Mouse (Mus musculus): Measurements from ENCODE around the gene Trpv5.

Trpv5 gene

GRCm38 (mm10) chr6:41680669-41681068 lies at the start of gene Trpv5:
Trpv5 (minus strand) TSS chr6:41680769.
- DNase-seq (ENCODE audit: low read depth, low spot score), result no peak

DNA sequence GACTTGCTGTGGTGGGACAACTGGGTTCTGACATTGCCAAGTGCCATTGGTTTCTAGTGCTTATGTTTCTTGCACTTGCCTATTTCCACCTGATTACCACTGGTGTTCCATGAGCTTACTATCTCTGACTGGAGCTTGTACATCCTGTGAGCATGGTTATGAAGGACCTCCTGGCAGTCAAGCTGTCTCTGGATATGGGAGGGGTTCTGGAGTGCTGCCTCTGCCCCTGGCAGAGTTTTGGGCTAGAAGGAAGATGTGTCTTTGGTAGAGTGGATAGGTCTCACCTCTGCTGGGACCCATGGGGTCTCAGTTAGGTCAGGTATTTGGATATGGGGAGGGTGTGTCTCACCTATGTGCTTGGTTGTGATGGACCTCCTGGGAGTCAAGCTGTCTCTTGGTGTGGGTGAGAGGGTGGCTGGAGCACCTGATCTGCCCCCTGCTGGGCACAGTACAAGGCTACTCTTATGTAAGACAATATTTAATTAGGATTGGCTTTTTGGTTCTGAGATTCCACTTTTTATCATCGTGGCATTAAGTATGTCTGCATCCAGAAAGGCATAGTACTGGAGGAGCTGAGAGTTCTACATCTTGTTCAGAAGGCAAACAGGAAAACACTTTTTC lies 47.5 kb upstream of the Trpv5 start:
- DNase-seq (ENCODE audit: low read depth, low spot score), result no peak

GRCm38 (mm10) chr6:41721430-41721829 lies 40.9 kb upstream of the Trpv5 start:
- DNase-seq (ENCODE audit: low read depth, low spot score), result no peak

DNA sequence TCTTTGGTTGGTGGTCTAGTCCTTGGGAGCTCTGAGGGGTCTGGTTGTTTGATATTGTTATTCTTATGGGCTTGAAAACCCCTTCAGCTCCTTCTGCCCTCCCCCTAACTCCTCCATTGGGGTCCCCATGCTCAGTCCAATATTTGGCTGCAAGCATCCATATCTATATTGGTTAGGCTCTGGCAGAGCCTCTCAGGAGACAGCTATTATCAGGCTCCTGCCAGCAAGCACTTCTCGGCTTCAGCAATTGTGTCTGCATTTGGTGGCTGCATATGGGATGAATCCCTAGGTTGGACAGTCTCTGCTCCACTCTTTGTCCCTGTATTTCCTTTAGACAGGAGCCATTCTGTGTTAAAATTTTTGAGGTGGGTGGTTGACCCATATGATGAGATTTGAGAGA lies 29.7 kb upstream of the Trpv5 start:
- no peak for DNase-seq (ENCODE audit: low read depth, low spot score)

DNA sequence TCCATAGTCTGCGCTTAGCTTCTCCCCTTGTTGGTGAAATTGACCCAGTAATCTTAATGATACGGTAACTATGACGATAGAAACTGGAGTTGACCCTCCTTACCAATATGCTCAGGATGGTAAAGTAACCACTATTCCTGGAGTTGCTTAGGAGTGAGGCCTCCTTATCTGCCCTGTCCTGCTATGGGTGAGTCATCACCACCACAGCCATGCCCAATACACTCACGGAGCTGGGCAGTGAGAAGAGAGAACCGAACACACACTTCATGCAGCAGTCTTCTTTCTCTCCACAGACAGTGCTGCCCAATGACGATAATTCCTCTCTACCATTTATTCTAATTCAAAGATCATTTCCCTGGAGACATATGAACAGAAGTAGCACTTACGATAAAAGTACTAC lies 25.7 kb upstream of the Trpv5 start:
- DNase-seq (ENCODE audit: low read depth, low spot score), result no peak

GRCm38 (mm10) chr6:41704123-41704522 lies 23.6 kb upstream of the Trpv5 start, which contains the start of gene Kel:
Kel (minus strand) TSS chr6:41704339.
- DNase-seq (ENCODE audit: low read depth, low spot score), result no peak

DNA sequence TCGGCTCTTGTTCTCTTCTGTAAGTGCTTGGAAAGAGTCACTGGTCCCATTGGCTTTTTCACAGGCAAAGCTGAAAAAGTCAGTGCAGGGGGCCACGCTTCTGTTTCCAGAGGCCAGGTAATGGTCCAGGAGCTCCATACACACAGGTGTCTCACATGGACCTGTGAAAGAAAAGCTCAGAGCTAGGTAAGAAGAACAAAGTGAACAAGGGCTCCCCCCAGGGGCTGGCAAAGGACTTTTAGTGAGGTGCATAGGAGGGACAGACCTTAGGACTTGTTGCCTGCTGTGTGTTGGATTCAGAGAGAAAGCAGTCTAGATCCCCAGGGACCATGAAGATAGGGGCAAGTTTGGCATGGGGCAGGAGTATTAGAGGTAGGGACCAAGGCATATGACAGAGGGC lies 22.4 kb upstream of the Trpv5 start:
- no peak for DNase-seq (ENCODE audit: low read depth, low spot score)

- no peak for DNase-seq (ENCODE audit: low read depth, low spot score)
These were observed 20.7 kb upstream of the Trpv5 start for GRCm38 (mm10) chr6:41701245-41701644.

GRCm38 (mm10) chr6:41694407-41694806 lies 13.8 kb upstream of the Trpv5 start:
- no peak for DNase-seq (ENCODE audit: low read depth, low spot score)

DNA sequence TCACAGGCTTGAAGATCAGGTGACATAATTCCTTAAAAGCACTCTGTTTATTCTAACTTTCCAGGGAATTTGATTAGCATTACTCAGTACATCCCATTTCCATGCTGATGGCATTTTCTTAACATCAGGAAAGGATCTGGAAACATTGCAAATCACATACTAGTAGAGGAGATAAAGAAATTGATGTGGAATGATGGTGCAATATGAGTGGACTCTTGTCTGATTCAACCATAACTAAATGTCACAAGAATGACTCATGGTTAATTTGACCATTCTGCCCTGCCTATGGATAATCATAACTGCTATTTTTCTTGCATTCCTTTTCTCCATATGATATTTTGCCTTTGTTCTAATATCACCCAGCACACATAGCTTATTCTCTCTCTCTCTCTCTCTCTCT lies 11.6 kb upstream of the Trpv5 start:
- no peak for DNase-seq (ENCODE audit: low read depth, low spot score)

DNA sequence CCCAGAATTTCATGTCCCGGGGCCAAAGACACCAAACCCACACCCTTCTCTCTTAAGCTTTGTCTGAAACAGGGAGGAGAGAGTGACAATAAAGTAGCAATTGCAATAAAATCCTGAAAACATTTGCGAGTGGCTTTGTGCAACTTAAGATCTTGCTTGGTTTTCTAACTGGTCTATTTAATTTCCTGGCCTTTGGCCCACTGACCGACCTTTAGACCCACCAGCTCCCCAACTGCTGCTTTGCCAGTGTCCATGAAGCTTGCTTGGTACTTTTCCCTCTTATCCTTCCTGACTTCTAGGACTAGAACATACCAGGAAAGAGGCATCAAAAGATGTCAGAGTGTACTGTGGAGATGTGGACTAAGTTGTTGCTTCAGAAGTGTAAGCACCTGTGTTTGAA lies 5.0 kb upstream of the Trpv5 start:
- DNase-seq (ENCODE audit: low read depth, low spot score), result no peak

DNA sequence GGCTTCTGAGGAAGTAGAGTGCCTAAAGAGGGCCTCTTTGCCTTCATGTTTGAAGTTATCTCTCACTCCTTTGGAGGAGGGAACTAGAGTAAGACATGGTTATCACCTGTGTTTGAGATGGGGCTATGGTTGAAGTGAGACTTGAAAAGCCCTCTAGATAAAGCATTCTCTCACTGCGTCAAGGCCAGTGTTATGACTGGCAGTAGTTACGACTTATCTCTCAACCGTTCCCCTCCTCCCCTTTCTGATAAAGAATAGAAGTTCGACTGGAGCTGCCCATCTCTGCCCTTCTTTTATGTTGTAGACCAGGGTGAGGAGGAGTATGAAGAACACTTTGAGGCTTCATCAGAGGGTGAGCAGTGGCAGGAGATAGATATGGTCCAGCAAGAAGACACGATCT lies 4.3 kb upstream of the Trpv5 start:
- DNase-seq (ENCODE audit: low read depth, low spot score), result no peak

- no peak for DNase-seq (ENCODE audit: low read depth, low spot score)
These were observed 3.6 kb upstream of the Trpv5 start, which contains the start of gene Llcfc1 for GRCm38 (mm10) chr6:41684131-41684530. Llcfc1 (plus strand) TSS chr6:41684431.

DNA sequence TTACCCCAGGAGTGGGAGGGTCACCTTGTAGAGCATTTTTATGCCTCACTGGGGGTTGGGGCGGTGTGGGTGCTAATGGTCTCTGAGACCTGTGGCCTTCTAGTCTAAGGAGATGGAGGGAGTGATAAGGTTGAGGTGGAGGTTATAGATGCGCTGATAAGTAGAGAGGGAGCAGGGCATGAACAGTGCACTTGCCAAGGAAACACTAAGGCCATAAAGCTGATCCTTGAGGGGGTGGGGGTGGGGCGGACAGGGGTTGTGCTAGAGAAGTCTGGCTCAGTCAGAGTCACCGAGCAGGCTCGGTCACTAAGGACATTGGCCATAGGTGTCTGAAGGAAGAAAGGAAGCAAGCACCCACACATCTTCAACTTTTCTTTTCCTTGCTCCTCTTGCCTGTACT lies 1.1 kb upstream of the Trpv5 start:
- no peak for DNase-seq (ENCODE audit: low read depth, low spot score)

- no peak for DNase-seq (ENCODE audit: low read depth, low spot score)
These were observed 4.0 kb downstream of the Trpv5 start for GRCm38 (mm10) chr6:41676530-41676929.

- no peak for DNase-seq (ENCODE audit: low read depth, low spot score)
These were observed 18.2 kb downstream of the Trpv5 start for GRCm38 (mm10) chr6:41662320-41662719.

GRCm38 (mm10) chr6:41658487-41658886 lies 22.1 kb downstream of the Trpv5 start:
- DNase-seq (ENCODE audit: low read depth, low spot score), result no peak

- DNase-seq (ENCODE audit: low read depth, low spot score), result no peak
These were observed 25.9 kb downstream of the Trpv5 start for GRCm38 (mm10) chr6:41654648-41655047.

GRCm38 (mm10) chr6:41653173-41653572 lies 27.4 kb downstream of the Trpv5 start:
- no peak for DNase-seq (ENCODE audit: low read depth, low spot score)

GRCm38 (mm10) chr6:41646672-41647071 lies 33.9 kb downstream of the Trpv5 start:
- DNase-seq (ENCODE audit: low read depth, low spot score), result no peak

- no peak for DNase-seq (ENCODE audit: low read depth, low spot score)
These were observed 34.3 kb downstream of the Trpv5 start for GRCm38 (mm10) chr6:41646220-41646619.

DNA sequence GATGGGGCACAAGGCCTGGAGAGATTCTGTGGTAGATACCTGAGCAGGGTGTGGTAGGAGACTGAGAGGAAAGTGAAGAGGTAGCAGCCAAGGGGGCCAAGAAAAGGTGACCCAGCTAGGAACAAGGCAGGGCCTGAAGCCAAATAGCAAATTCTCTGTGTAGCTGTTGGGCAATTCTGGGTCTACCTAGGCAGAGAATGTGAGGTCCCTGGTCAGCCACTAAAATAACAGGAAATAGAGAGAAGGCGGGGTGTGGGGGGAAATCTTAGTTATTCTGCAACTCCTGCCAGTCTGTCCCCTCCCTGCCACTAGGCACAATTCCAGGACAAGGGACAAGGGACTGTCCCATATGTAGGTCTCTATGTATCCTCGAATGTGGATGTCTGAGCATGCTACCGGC lies 37.3 kb downstream of the Trpv5 start:
- no peak for DNase-seq (ENCODE audit: low read depth, low spot score)

GRCm38 (mm10) chr6:41642765-41643164 lies 37.8 kb downstream of the Trpv5 start:
- DNase-seq (ENCODE audit: low read depth, low spot score), result no peak

Data from mesoderm, embryonic 11.5 days (tissue).